Mouse (Mus musculus) heart, adult 11 months (tissue): ENCODE data around the gene Cdkl3.

Experiments used
- DNase-seq: peaks from one replicate; pipeline ENCODE4 v3.0.0; 2022

The Cdkl3 gene

DNA sequence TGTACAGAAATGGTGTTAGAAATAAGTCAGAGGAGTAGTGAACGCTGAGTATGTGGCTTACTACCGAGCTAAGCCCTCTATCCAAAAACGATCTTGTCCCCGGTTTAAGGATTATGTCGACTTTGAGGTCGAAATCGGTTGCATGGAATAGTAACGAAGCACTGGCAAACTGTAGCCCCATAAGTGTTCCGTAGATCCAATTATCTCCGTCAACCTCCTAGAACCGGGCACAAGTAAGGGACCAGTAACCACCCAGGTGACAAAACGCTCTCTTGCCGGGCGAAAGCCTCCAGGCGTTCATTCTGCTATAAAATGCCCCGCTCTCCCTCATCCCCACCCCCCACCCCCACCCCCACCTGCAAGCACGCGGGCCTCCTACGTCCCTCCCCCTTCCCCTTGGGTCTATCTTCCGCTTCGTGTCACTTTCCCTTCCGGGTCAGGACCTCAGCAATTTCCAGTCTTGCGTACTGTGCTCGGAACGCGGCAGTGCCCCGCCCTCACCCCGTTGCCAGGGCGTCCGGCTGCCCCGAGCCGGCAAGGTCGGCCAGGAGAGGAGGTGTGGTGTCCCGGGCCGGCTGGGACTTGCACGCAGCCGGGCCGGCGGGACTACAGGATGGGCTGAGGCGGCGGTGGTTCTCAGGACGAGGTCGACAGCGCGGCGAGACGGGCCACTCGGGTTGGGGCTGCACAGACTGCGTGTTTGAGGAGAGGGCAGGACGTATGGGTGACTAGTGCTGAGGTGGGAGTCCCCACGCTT, at the start of gene Cdkl3:
Gene Cdkl3 (plus strand): TSS at position 450 of the 757 bp plus-strand sequence.
- DNase-seq: peak; percentile 100

DNA sequence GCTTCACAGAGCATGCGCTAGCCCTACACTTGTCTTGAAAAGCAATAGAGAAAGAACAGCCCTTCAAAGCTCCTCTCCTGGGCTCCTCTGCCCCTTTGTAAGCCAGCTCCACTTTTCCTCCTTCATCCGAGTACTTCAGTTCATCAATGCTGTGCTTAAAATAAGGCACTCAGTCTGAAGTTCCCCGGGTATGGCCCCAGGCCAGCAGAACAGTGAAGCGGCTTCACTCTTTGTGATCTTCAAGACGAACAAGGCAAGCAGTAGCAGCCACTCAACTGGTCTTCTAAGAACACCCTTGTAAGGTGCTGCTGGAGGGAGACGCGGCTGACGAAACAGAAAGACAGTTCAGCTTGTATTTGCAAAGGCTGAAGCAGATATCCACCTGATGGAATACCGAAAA, 47.9 kb upstream of the Cdkl3 start:
- DNase-seq: no peak

- DNase-seq: peak; percentile 61
Measured at GRCm38 (mm10) chr11:51957760-51958159, 46.3 kb upstream of the Cdkl3 start.

GRCm38 (mm10) chr11:51959511-51959910, 44.5 kb upstream of the Cdkl3 start:
- no peak for DNase-seq

- DNase-seq: no peak
Measured at GRCm38 (mm10) chr11:51960061-51960460, 44.0 kb upstream of the Cdkl3 start.

DNA sequence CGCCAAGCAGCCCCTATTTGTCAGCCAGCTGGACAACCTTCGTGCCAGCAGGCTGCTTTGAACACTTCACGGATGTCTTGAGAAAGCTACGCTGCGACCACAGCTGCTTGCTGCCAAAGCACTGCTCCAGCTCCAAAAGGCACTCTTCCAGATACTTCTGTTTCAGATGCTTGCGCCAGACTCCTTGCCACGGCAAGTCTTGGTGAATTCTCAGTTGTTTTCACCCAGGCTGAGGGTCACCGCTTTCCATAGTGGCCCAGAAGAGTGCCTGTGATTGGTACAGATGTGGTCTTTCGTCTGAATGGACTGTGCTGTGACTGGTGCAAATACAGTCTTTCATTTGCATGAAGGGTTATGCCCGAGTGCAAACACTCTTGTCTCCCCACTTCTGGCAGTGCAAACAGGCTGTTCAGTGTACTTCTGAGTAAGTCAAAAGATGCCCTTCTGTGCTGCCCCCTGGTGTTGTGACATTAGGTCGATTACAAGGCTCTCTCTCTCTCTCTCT, 43.0 kb upstream of the Cdkl3 start:
- DNase-seq: peak; percentile 89

DNA sequence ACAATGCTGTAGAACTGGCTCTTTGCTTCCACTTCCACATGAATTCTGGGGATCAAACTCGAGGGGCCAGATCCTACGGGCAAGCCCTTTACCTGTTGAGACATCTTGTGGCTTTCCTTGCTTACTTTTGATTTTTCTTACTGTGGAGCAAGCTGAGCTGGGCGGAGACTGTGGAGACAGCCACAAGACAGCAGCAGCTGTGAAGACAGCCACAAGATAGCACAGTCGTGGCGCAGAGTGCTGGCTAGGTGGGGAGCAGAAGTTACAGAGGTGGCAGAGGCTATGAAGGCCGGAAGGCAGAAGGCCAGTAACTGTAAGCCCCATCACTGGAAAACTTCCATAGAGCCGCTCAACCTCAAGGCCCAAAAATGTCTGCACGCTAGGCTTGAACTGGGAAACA, 42.3 kb upstream of the Cdkl3 start:
- no peak for DNase-seq

GRCm38 (mm10) chr11:51962277-51962676, 41.7 kb upstream of the Cdkl3 start:
- no peak for DNase-seq

DNA sequence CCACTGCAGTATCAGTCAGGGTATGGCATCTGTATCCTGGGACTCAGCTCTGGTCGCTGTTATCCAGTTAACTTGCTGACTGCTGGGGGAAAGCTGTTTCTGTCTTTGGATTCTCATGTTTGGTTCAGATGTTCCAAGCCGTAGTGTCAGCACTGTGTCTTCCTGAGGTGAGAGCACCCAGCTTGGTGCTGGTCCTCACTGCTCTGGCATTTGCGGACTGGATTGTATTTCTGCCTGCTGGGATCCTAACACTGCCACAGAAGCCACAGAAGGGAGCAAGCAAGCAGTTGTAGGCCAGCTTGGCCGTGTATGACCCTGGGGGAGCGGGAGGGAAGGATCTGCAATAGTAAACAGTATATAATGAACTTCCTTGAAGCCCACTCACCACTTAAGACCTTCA, 37.4 kb upstream of the Cdkl3 start:
- peak; percentile 85 for DNase-seq

- peak; percentile 99 for DNase-seq
Measured at GRCm38 (mm10) chr11:51967443-51968401, 36.3 kb upstream of the Cdkl3 start, which contains the start of gene Cdkn2aipnl. TSS of gene Cdkn2aipnl (plus strand) at chr11:51967661.

DNA sequence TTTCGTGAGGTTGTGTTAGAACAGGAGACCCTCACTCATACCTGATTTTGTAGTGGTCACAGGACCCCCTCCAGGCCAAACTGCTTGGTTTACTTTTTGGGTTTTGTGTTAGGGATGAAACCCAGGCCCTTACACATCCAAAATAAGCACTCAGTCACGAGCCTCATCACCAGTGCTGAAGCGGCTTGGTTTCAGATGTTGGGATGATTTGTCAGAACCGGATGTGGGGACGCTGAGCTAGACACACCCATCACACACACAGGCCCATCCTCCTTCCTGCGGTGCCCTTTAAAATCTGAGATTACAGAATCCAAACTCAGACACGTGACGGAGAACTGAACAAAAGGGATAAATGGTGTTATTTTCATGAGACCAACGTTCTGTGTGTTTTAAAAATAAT, 35.1 kb upstream of the Cdkl3 start:
- DNase-seq: no peak

DNA sequence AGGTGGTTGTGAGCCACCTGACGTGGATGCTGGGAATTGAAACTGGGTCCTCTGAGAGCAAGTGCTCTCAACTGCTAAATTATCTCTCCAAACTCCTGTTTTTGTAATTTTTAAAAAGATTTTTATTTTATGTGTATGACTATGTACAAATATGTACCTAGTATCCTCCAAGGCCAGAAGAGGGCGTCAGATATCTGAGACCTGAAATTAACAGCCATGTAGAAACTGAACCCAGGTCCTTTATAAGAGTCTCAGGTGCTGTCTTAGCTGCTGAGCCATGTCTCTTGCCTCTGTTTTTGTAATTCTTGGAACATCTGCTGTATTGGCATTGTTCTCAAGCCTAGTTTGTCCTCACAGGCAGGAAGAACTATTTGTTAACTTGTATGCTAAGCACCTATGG, 34.5 kb upstream of the Cdkl3 start:
- DNase-seq: no peak

DNA sequence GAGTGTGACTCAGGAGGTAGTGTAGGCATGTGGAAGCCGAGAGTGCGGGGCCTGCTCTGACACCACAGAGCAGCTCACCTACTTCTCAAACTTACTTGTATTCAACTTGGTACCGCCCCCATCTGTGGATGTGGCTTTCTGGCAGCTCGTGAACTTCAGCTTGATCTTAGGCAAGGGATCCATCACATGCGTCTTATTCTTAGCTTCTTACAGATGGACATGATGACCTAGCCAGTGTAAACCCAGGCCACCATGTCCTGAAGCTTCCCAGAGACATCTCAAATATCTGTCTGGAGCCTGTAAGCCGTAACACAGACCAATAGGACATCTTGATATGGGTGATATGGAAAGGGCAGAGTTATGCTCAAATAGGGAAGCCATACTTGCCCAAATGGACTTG, 32.4 kb upstream of the Cdkl3 start:
- no peak for DNase-seq

- peak; percentile 98 for DNase-seq
Measured at GRCm38 (mm10) chr11:51999611-52000289, 4.3 kb upstream of the Cdkl3 start.

GRCm38 (mm10) chr11:52000290-52000962, 3.6 kb upstream of the Cdkl3 start, which contains the start of gene Ube2b:
TSS of gene Ube2b (minus strand) at chr11:52000762.
- DNase-seq: peak; percentile 100

- DNase-seq: no peak
Measured at GRCm38 (mm10) chr11:52001341-52001740, 2.7 kb upstream of the Cdkl3 start.

DNA sequence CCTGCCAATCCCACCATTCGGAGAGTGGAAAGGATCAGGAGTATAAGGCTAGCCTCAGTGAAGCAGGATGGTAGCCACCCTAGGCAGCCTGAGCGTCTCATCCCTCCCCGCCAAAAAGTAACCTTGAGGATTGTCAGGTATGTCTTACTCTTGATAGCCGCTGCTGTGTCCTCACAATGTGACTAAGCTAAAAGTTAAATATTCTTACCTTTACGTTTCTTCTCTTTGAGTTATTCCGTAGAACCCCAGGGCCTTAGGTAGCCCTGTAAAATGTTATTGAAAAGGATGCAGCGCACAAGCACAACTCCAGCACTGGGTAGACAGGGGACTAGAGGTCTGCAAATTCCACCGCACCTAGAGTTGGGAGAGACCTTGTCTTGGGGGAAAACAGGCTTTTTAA, 2.2 kb upstream of the Cdkl3 start:
- peak; percentile 90 for DNase-seq

- no peak for DNase-seq
Measured at GRCm38 (mm10) chr11:52002842-52003504, 1.0 kb upstream of the Cdkl3 start.

- DNase-seq: no peak
Measured at GRCm38 (mm10) chr11:52003505-52003771, 583 bp upstream of the Cdkl3 start.

GRCm38 (mm10) chr11:52005586-52005985, 1.6 kb downstream of the Cdkl3 start:
- DNase-seq: no peak

DNA sequence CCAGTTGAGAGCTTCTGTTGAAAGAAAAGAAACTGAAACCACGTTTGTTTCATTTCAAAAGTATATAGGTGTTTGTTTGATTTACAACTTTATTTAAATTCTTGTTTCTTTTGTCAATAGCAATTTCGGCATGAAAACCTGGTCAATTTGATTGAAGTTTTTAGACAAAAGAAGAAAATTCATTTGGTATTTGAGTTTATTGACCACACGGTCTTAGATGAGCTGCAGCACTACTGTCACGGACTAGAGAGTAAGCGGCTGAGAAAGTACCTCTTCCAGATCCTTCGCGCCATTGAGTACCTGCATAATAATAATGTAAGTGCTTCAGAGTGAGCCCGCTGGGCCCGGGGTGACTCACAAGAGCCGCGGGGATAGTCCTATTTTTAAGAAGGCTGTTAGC, 7.0 kb downstream of the Cdkl3 start:
- DNase-seq: no peak

GRCm38 (mm10) chr11:52011541-52011940, 7.5 kb downstream of the Cdkl3 start:
- DNase-seq: no peak
